Mouse (Mus musculus): ENCODE data around the gene Zp2.

DNA sequence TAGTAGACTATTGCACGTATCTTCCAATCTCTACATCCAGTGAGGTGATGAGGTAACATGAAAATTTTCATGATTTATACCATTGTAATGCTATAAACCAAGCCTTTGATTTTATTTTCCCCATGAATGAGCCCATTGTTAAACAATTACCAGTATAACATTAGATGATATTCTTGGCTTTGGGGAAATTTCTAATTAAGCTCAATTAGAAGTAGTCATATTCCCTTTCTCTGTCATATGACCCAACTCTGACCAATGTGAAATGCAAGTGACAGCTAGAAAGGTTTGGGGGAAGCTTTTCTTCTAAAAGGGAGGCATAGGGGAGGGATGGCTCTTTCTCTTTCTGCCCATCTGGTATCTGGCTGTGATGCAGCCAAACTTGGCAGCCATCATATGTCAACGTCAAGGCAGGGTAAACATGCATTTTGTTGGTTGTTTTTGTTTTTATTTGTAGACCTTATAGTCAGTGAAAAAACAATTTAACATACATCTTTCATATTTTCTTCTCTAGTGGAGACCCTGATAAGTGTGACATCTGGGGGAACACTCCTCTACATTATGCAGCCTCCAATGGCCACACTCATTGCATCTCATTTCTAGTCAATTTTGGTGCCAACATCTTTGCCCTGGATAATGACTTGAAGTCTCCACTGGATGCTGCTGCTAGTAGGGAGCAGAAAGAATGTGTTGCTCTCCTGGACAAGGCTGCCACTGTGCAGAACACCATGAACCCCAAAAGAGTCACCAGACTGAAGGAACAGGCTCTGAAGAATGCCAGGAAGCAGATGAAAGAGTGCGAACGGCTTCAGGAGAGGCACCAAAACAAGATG is 36.5 kb upstream of the Zp2 start:
- TF ChIP-seq POLR2A (IDR thresholded peaks at IDR 0.05; ENCODE audit: control insufficient read depth, low read depth, low read length) (no peak), CTCF (IDR thresholded peaks at IDR 0.05; ENCODE audit: control insufficient read depth, insufficient read depth, insufficient replicate concordance, low read depth, low read length) (no peak)

Data from testis, adult 2 months (tissue).